Mouse (Mus musculus) bone marrow, adult 2 months (tissue): ENCODE results near the gene Gm13288.
"Not testable (repeated sequence)": the region's sequence is repeated elsewhere in the genome, so short reads cannot be mapped to it uniquely, and the experiment has no call there.

ENCODE experiments used
- CTCF ChIP-seq: fragments of 200-500 bp; IDR thresholded peaks from 2 replicates; pipeline ENCODE4 v1.5.1; 2011; ENCODE audit warnings: low read length, control low read depth; ENCODE audit not compliant: control insufficient read depth, insufficient read depth
- POLR2A ChIP-seq: fragments of 200-500 bp; IDR thresholded peaks from 2 replicates; pipeline ENCODE4 v1.6.1; 2011; ENCODE audit warnings: low read depth, mild to moderate bottlenecking, control low read depth, low read length, borderline replicate concordance; ENCODE audit not compliant: control insufficient read depth

DNA sequence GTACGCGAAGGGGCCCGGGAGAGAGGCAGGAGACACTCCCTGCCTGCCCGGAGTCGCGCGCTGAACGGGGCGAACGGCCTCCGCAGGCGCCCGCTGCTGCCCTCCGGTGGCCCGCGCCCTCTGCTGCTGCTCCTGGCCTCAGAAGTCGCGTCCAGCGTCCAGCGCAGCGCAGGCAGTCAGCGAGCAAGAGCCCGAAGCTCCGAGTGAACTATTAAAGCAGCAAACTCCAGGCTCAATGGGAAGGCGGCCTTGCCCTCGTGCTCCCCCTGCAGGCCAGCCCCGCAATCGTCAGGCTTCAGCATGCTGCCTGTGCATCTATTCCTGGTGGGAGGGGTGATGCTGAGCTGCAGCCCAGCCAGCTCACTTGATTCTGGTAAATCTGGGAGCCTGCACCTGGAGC lies 8.2 kb upstream of the Gm13288 start, which contains the start of gene Gm13279:
- not testable (repeated sequence) for TF ChIP-seq POLR2A, CTCF
